Comparison of ENCODE assay signal across 29 mouse cellular contexts in genomic region chr14:34504377-34504776, GRCm38 (mm10). TPM values are rescaled to one million over a fixed set of nuclear protein-coding genes. Genes with fewer than 3 reads are reported as not detected.
A peak's percentile ranks its signal among the peaks of the same experiment; 100 is the strongest.
DNase-seq lines count a peak whose midpoint lies in the region; ATAC-seq and TF ChIP-seq lines count a peak whose summit lies in the region.
"Had no signal": no experiment of that assay in that cellular context is flagged by ENCODE, and none has a peak within 500 bp of the region (broad histone marks: within the 10 kb centered on the region; RNA-seq: fewer than 3 reads in every experiment).

No protein-coding gene starts in this region.

- DNase-seq in gastrocnemius, adult 2 months: no peak
- DNase-seq in gastrocnemius, postnatal 10 days: no peak
- DNase-seq in lung, postnatal 0 days (ENCODE audit: low spot score): no peak
- peak; percentile 89 for DNase-seq in gonadal fat pad, adult 2 months (ENCODE audit: low read depth)
- DNase-seq in stomach, postnatal 0 days (ENCODE audit: low spot score): no peak
- DNase-seq in midbrain, postnatal 0 days (ENCODE audit: low spot score): no peak
- DNase-seq in midbrain, embryonic 10.5 days (ENCODE audit: low spot score): no peak
- DNase-seq: adrenal gland, adult 8-10 months; heart, adult 18-20 months; kidney, adult 9 months; kidney, postnatal 25 days; lung, adult 2 months; right cerebral cortex, adult 18-20 months; thymus, adult 2 months had no signal

- H3K9ac ChIP-seq in lung, embryonic 15.5 days: no peak overlapping the region
- H3K9ac ChIP-seq in lung, postnatal 0 days (replicated peaks; ENCODE audit: low read depth): no peak overlapping the region
- H3K9ac ChIP-seq in stomach, postnatal 0 days (ENCODE audit: low read length): no peak overlapping the region
- H3K9ac ChIP-seq in midbrain, postnatal 0 days (replicated peaks; ENCODE audit: low read length, poor library complexity, severe bottlenecking): no peak overlapping the region
- H3K9ac ChIP-seq: forebrain, postnatal 0 days; hindbrain, embryonic 15.5 days; intestine, embryonic 15.5 days; neural tube, embryonic 12.5 days had no signal

- no peaks in the 10 kb centered on the region for H3K36me3 ChIP-seq in lung, embryonic 15.5 days
- no peaks in the 10 kb centered on the region for H3K36me3 ChIP-seq in lung, postnatal 0 days (ENCODE audit: insufficient read depth, low read length)
- no peaks in the 10 kb centered on the region for H3K36me3 ChIP-seq in stomach, postnatal 0 days (ENCODE audit: control insufficient read depth, insufficient read depth, low read length)
- H3K36me3 ChIP-seq in midbrain, postnatal 0 days (ENCODE audit: insufficient read depth, low read length): no peaks in the 10 kb centered on the region
- no peaks in the 10 kb centered on the region for H3K36me3 ChIP-seq in midbrain, embryonic 10.5 days
- H3K36me3 ChIP-seq: hindbrain, embryonic 15.5 days; intestine, embryonic 15.5 days; neural tube, embryonic 12.5 days had no signal

- intact Hi-C loops in gastrocnemius, adult 2 months (cut with DNase I): loop anchor here (5.0 kb wide), 2 partner anchors 37 to 43 kb away; no protein-coding TSS in a partner anchor

- H3K9me3 ChIP-seq in lung, embryonic 15.5 days: no peaks in the 10 kb centered on the region
- no peaks in the 10 kb centered on the region for H3K9me3 ChIP-seq in lung, postnatal 0 days (ENCODE audit: low read length)
- no peaks in the 10 kb centered on the region for H3K9me3 ChIP-seq in stomach, postnatal 0 days (ENCODE audit: control insufficient read depth, low read length)
- no peaks in the 10 kb centered on the region for H3K9me3 ChIP-seq in midbrain, postnatal 0 days (ENCODE audit: low read length)
- H3K9me3 ChIP-seq in midbrain, embryonic 10.5 days (replicated peaks): no peaks in the 10 kb centered on the region
- H3K9me3 ChIP-seq: hindbrain, embryonic 15.5 days; intestine, embryonic 15.5 days; neural tube, embryonic 12.5 days had no signal

- H3K4me1 ChIP-seq in lung, embryonic 15.5 days: peaks cover 41% of the 10 kb centered on the region
- H3K4me1 ChIP-seq in lung, postnatal 0 days (ENCODE audit: insufficient read depth, low read depth, low read length): peaks cover 11% of the 10 kb centered on the region; the same call in 1 of the 2 replicates
- peaks cover 7% of the 10 kb centered on the region; the same call in 1 of the 2 replicates for H3K4me1 ChIP-seq in stomach, postnatal 0 days (replicated peaks; ENCODE audit: control insufficient read depth, insufficient read depth)
- peaks cover 8% of the 10 kb centered on the region; the same call in 1 of the 2 replicates for H3K4me1 ChIP-seq in midbrain, postnatal 0 days (ENCODE audit: insufficient read depth, low read length)
- H3K4me1 ChIP-seq in midbrain, embryonic 10.5 days: peaks cover 52% of the 10 kb centered on the region

- peaks cover 22% of the 10 kb centered on the region for H3K27me3 ChIP-seq in lung, embryonic 15.5 days
- no peaks in the 10 kb centered on the region for H3K27me3 ChIP-seq in lung, postnatal 0 days (replicated peaks; ENCODE audit: insufficient read depth, low read length)
- no peaks in the 10 kb centered on the region for H3K27me3 ChIP-seq in stomach, postnatal 0 days (ENCODE audit: control insufficient read depth, insufficient read depth, low read length)
- H3K27me3 ChIP-seq in midbrain, postnatal 0 days (ENCODE audit: insufficient read depth, low read length): 0 out of 2 replicates have a peak, but pooled peaks cover 3% of the 10 kb centered on the region
- peaks cover 15% of the 10 kb centered on the region for H3K27me3 ChIP-seq in midbrain, embryonic 10.5 days (ENCODE audit: low read depth, poor library complexity, severe bottlenecking)
- H3K27me3 ChIP-seq: hindbrain, embryonic 15.5 days; intestine, embryonic 15.5 days; neural tube, embryonic 12.5 days had no signal

- no peak overlapping the region for H3K4me2 ChIP-seq in lung, embryonic 15.5 days
- H3K4me2 ChIP-seq in lung, postnatal 0 days (replicated peaks; ENCODE audit: low read depth, low read length): no peak overlapping the region
- H3K4me2 ChIP-seq in stomach, postnatal 0 days (replicated peaks; ENCODE audit: low read depth): no peak overlapping the region
- H3K4me2 ChIP-seq in midbrain, postnatal 0 days (ENCODE audit: low read depth, low read length, poor library complexity, severe bottlenecking): no peak overlapping the region
- H3K4me2 ChIP-seq: liver, embryonic 11.5 days; midbrain, embryonic 11.5 days had no signal

- peak overlapping the region; percentile 100 for H3K27ac ChIP-seq in gastrocnemius, adult 2 months
- H3K27ac ChIP-seq in lung, embryonic 15.5 days: 0 out of 2 replicates have a peak overlapping the region, but pooled peaks have one; percentile 22
- H3K27ac ChIP-seq in lung, postnatal 0 days (ENCODE audit: low read length): no peak overlapping the region
- H3K27ac ChIP-seq in stomach, postnatal 0 days (replicated peaks): peak overlapping the region; percentile 35
- no peak overlapping the region for H3K27ac ChIP-seq in midbrain, postnatal 0 days (ENCODE audit: low read depth, low read length)
- H3K27ac ChIP-seq in midbrain, embryonic 10.5 days (replicated peaks): no peak overlapping the region
- H3K27ac ChIP-seq: hindbrain, embryonic 15.5 days; intestine, embryonic 15.5 days; macrophage; neural tube, embryonic 12.5 days had no signal

- 76% methylated on average over 5 of the region's 5 CpGs for WGBS in lung, embryonic 15.5 days
- 59% methylated on average over 5 of the region's 5 CpGs for WGBS in lung, postnatal 0 days
- 52% methylated on average over 5 of the region's 5 CpGs for WGBS in stomach, postnatal 0 days
- WGBS in midbrain, postnatal 0 days: 96% methylated on average over 5 of the region's 5 CpGs
- 89% methylated on average over 5 of the region's 5 CpGs for WGBS in midbrain, embryonic 10.5 days

- no peak for TF ChIP-seq EP300 in lung, postnatal 0 days (IDR thresholded peaks at IDR 0.05)
- TF ChIP-seq EP300 in stomach, postnatal 0 days (optimal IDR thresholded peaks at IDR 0.05): no peak

- no peak for ATAC-seq in lung, embryonic 15.5 days (ENCODE audit: borderline replicate concordance, extremely low read depth, low FRiP score, low TSS enrichment)
- ATAC-seq in lung, postnatal 0 days: no peak
- no peak for ATAC-seq in stomach, postnatal 0 days (ENCODE audit: low FRiP score, low TSS enrichment)
- ATAC-seq in midbrain, postnatal 0 days (ENCODE audit: low FRiP score): no peak
- ATAC-seq: forebrain, postnatal 0 days; intestine, embryonic 15.5 days had no signal

- no peak overlapping the region for H3K4me3 ChIP-seq in gastrocnemius, adult 2 months
- H3K4me3 ChIP-seq in lung, embryonic 15.5 days: no peak overlapping the region
- no peak overlapping the region for H3K4me3 ChIP-seq in lung, postnatal 0 days (ENCODE audit: low read depth, low read length)
- no peak overlapping the region for H3K4me3 ChIP-seq in stomach, postnatal 0 days (ENCODE audit: low read depth, low read length)
- no peak overlapping the region for H3K4me3 ChIP-seq in midbrain, postnatal 0 days (ENCODE audit: low read depth, low read length)
- no peak overlapping the region for H3K4me3 ChIP-seq in midbrain, embryonic 10.5 days
- H3K4me3 ChIP-seq: erythroblast, embryonic 14.5 days; hindbrain, embryonic 15.5 days; intestine, embryonic 15.5 days; neural tube, embryonic 12.5 days had no signal

- no peak for TF ChIP-seq CTCF in gastrocnemius, adult 2 months (IDR thresholded peaks at IDR 0.05)
- no peak for TF ChIP-seq CTCF in lung, postnatal 0 days (IDR thresholded peaks at IDR 0.05)
- TF ChIP-seq CTCF in stomach, postnatal 0 days (IDR thresholded peaks at IDR 0.05; ENCODE audit: low read depth): no peak
- no peak for TF ChIP-seq CTCF in midbrain, postnatal 0 days (IDR thresholded peaks at IDR 0.05)

RNA-seq across cellular contexts. Expression of gene Bmpr1a, which starts 1.2 kb away (rescaled TPM):
- 10 to 100 TPM; 49.4 to 54.1 TPM for total RNA-seq in gastrocnemius, adult 2 months (2021)
- 100 to 1,000 TPM in 1 of 2 experiments, 10 to 100 TPM in 1; 92.4 to 102 TPM for total RNA-seq in gastrocnemius, postnatal 10 days (2021)
- 39.1 and 39.2 TPM in 2 replicates for polyA plus RNA-seq in lung, embryonic 15.5 days (2015; fragmentation: Nextera tagmentation; extraction: Ambion mirVana)
- 19.6 and 20.8 TPM in 2 replicates for polyA plus RNA-seq in lung, postnatal 0 days (2015; fragmentation: Nextera tagmentation; extraction: Ambion mirVana)
- polyA plus RNA-seq in gonadal fat pad, adult 2 months (2012; rRNA removed): 21.9 and 22.7 TPM in 2 replicates
- polyA plus RNA-seq in stomach, postnatal 0 days (2015; fragmentation: Nextera tagmentation; extraction: Ambion mirVana): 27.0 and 29.0 TPM in 2 replicates
- 42.5 and 50.8 TPM in 2 replicates for total RNA-seq in midbrain, postnatal 0 days (2014; rRNA removed)
- 13.9 and 14.0 TPM in 2 replicates for polyA plus RNA-seq in midbrain, postnatal 0 days (2015; fragmentation: Nextera tagmentation; extraction: Ambion mirVana)
- 38.1 and 38.7 TPM in 2 replicates for polyA plus RNA-seq in midbrain, embryonic 10.5 days (2016; fragmentation: Nextera tagmentation; extraction: Ambion mirVana)
- polyA plus RNA-seq: erythroblast, embryonic 14.5 days had no signal

RNA-seq across cellular contexts. Expression of gene 9230112D13Rik, which starts 18.2 kb away (rescaled TPM):
- not detected for total RNA-seq in gastrocnemius, adult 2 months (2021)
- not detected for total RNA-seq in gastrocnemius, postnatal 10 days (2021)
- polyA plus RNA-seq in lung, embryonic 15.5 days (2015; fragmentation: Nextera tagmentation; extraction: Ambion mirVana): not detected in 2 replicates
- polyA plus RNA-seq in lung, postnatal 0 days (2015; fragmentation: Nextera tagmentation; extraction: Ambion mirVana): not detected in 2 replicates
- polyA plus RNA-seq in gonadal fat pad, adult 2 months (2012; rRNA removed): 0.61 and 0.70 TPM in 2 replicates
- not detected in 2 replicates for polyA plus RNA-seq in stomach, postnatal 0 days (2015; fragmentation: Nextera tagmentation; extraction: Ambion mirVana)
- total RNA-seq in midbrain, postnatal 0 days (2014; rRNA removed): not detected in 2 replicates
- polyA plus RNA-seq in midbrain, postnatal 0 days (2015; fragmentation: Nextera tagmentation; extraction: Ambion mirVana): not detected in 2 replicates
- polyA plus RNA-seq in midbrain, embryonic 10.5 days (2016; fragmentation: Nextera tagmentation; extraction: Ambion mirVana): not detected in 2 replicates
- total RNA-seq: adrenal gland, adult 8-10 months; forebrain, postnatal 0 days; gastrocnemius, adult 18-20 months; heart, adult 18-20 months; heart, postnatal 25 days; layer of hippocampus, postnatal 14 days; monocyte, adult 5-6 weeks had no signal
- polyA plus RNA-seq: C2C12; forebrain, postnatal 0 days; hindbrain, embryonic 15.5 days; intestine, embryonic 15.5 days; limb, embryonic 11.5 days; liver, embryonic 11.5 days; lung, adult 2 months; macrophage; midbrain, embryonic 11.5 days; neural tube, embryonic 12.5 days; thymus, adult 2 months had no signal

Comparison
In these comparisons a context has a peak if more than half of its experiments do, and no peak if none do; other contexts are left out.
1. H3K27ac ChIP-seq: peak in gastrocnemius, adult 2 months (single experiment), lung, embryonic 15.5 days (single experiment) and stomach, postnatal 0 days (single experiment); none in lung, postnatal 0 days (single experiment), midbrain, postnatal 0 days (single experiment) and midbrain, embryonic 10.5 days (single experiment).